Mouse (Mus musculus) frontal cortex, postnatal 14 days (tissue): Measurements from ENCODE around the gene Lrp8.

Source experiments
- DNase-seq, 2 experiments: peaks; one replicate each; pipeline ENCODE4 v3.0.0; 2022; ENCODE audit warnings: low spot score in 2 of 2

Lrp8 gene

GRCm38 (mm10) chr4:107802185-107802449 lies at the start of gene Lrp8:
Gene Lrp8, plus strand, starts transcription at chr4:107802261.
- no peak for DNase-seq

GRCm38 (mm10) chr4:107756222-107756621 lies 45.8 kb upstream of the Lrp8 start:
- no peak for DNase-seq

GRCm38 (mm10) chr4:107757487-107758470 lies 44.3 kb upstream of the Lrp8 start:
- DNase-seq, result no peak

DNA sequence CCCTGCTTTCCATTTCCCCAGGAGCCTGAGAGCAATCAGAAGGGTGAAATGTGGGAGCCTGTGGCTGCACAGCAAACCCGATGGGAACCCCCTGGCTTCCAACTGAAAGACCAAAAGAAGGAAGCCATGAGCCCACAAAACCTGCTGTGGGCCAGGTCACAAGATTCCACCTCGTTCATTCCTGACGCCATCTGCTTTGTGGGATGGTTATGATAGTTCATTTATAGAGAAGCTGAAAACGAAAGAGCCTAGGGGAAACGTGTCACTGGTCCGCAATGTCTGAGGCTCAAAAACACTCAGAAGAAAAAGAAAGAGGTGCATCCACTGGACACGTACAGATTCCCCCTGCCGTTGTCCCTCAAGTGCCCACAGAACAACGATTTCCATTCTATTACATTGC lies 43.1 kb upstream of the Lrp8 start:
- no peak for DNase-seq

DNA sequence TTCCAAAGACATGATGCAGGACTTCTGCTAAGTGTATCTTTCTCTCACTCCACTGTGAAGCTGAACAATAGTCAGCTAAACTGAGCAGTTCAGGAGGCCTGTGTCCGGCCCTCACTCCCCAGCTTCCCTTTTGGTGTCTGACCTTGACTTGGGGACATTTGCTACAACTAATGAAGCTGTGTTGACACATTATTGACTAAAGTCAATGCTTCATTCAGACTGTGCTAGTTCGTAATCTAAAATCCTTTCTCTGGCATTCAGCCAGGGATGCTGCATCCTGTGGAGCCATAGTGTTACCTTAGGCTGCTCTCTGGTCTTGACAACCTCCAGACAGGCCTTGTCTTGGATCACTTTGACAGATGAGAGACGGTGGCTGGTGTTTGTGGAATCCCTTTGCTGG lies 39.1 kb upstream of the Lrp8 start:
- DNase-seq, result no peak

- DNase-seq, result no peak
These were observed 38.5 kb upstream of the Lrp8 start for GRCm38 (mm10) chr4:107763598-107763997.

- DNase-seq, result no peak
These were observed 36.8 kb upstream of the Lrp8 start for GRCm38 (mm10) chr4:107765196-107765813.

GRCm38 (mm10) chr4:107766182-107766581 lies 35.9 kb upstream of the Lrp8 start:
- no peak for DNase-seq

DNA sequence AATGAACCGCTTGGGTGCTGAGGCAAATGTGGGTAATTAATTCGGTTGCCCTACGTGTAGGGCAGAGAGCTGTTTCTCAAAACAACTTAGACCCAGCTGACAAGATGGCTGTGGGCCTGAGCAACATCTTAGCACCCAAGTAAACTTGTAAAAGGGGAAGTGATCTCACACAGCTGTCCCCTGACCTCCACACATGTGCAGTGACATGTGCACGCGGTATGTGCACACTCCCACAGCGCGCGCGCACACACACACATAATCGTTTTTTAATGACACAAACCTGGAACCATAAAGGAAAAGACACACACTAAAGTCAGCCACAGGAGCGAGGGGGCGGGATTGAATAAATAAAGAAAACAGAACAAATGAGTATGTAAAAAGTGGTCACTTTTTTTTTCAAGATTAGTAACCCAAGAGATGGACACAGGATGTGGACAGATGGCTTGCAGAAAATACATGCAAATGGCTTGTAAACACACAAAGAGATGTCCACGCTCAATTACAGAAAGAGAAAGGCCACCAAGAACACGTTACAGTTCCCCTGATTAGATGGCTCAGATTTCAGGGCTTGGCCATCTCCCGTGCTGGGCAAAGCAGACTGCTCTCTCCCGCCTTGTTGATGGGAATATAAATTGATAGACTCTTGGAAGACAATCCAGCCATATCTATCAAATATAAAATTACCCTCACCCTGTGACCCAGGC lies 29.8 kb upstream of the Lrp8 start:
- no peak for DNase-seq

DNA sequence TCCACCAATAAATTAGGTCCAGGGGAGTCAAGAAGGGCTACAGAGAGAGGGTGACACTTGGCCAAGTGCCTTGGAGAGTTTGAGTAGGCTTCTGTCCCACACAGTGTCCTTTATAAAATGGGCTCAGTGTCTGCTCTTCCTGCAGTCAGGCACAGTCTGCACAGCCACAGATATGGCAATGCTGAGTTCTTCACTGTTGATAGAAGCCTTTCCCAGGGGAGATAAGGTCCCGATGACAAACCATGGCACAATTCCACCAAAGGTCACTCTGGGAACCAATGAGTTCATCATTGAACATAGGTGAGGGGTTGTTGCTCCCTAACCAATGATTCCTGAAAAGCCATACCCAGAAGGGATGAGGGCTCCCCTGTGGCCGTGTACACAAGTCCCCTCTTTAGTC lies 27.2 kb upstream of the Lrp8 start:
- no peak for DNase-seq

GRCm38 (mm10) chr4:107775672-107776071 lies 26.4 kb upstream of the Lrp8 start:
- DNase-seq, result no peak

GRCm38 (mm10) chr4:107776990-107777673 lies 24.9 kb upstream of the Lrp8 start:
- DNase-seq, result no peak

DNA sequence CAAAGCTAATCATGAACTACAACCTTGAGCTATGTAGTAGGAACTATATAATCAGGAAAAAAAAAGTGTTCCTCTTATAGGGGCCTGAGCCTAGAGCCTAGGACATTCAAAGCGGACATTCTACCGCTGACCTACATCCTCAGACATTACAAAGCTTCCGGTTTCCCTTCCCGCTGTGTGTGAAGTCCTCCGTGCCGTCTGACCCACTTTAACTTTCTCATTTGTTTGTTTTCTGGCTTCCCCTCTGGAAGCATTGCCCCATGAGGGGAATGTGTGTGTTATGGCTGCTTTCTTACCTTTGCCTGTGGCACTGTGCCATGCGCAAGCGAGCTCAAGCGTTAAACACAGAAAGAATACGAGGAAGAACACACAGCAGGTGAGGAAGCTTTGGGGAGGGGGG lies 18.5 kb upstream of the Lrp8 start:
- DNase-seq, result no peak

- no peak for DNase-seq
These were observed 13.2 kb upstream of the Lrp8 start for GRCm38 (mm10) chr4:107788841-107789240.

DNA sequence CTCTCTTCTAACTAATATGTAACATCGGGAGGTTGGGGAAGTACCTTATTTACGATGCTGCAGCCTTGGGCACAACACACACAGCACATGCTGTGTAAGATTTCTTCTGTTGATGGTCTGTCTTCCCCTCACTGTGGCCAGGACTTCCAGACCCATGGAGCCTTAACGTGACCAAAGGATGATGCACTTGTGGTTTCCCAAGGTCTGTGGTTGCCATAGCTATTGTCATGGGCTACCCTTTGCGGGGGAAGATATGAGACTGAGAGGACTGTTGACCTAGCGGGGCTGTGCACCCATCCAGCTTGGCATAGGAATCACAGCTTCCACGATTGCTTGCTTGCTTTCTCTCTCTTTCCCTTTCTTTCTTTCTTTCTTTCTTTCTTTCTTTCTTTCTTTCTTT lies 1.3 kb upstream of the Lrp8 start:
- no peak for DNase-seq

DNA sequence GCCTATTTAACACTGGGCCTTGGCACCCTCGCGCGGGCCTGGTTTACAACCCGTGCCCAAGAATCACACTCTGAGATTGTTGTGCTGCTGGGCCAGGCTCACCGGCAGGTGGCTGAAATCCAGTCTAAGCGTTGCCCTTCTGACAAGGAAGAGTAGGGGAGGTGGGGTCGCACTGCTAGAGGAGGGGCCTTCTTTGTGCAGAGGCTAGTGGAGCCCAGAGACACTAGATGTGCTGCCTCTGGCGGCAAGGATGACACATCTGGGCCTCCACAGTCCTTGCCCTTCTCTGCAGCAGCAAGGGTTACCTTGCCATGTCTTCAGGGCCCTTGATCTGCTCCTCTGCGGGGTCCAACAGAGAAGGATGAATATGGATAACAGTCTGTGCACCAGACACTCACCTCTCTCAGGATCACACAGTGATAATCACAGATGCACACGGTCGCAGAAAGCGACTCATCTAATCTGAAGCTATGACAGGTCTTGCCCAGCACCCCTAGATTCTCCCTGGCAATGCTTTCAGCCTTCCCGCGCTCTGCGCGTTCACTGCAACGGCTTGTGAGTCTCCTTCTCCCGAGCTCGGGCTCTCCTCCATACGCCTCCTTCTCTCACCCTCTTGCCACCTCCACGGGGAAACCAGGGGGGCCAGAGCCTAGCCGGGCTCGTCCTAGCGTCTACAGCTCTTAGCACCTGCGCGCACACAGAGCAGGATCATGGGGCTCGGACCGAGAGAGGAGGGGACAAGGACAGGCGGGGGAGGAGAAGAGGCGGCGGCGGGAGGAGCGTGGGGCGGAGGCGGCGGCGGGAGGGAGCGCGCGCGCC lies 486 bp upstream of the Lrp8 start:
- peak; percentile 62 to 73 for DNase-seq

- no peak for DNase-seq
These were observed 630 bp downstream of the Lrp8 start for GRCm38 (mm10) chr4:107802450-107803331.

- peak; percentile 69 to 72 for DNase-seq
These were observed 1.5 kb downstream of the Lrp8 start for GRCm38 (mm10) chr4:107803351-107804106.

- DNase-seq, result no peak
These were observed 3.4 kb downstream of the Lrp8 start for GRCm38 (mm10) chr4:107805491-107805890.

- DNase-seq, result no peak
These were observed 5.7 kb downstream of the Lrp8 start for GRCm38 (mm10) chr4:107807796-107808195.
